ENCODE assay signal across 8 mouse cellular contexts in the genomic region with DNA sequence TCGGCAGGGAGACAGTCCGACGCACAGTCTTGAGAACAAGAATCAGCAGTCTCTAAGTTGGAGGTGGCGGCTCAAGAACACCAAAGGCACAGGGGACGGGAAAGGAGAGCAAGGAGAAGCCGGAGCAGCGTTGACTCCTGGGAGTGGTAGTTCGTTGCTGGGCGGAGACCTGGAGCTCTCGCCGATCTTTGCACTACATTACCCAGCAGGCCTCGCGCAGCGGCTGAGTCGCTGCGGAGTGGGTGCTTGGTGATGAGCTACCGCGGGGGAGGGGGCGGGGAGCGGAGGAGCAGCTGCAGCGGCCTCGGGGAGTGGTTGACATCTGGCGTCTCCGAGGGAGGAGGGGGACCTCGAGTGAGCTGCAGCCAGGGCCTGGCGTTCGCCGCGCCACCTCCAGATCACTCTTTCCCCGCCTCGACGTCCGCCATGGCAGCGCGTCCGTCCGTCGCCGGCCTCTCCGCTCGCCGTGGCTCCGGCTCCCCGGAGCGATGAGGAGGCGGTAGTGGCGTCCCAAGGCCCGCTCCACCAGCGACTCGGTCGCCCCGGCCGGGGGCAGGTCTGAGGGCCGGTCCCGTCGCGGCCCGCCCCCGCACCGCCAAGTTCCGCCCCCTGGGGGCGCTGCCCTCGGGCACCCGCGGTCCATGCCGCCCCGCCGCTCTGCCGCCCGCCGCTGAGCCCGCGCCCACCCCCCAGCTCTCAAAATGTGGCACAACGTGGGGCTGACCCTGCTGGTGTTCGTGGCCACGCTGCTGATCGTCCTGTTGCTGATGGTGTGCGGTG. TPM values are rescaled to one million over a fixed set of nuclear protein-coding genes. Genes with fewer than 3 reads are reported as not detected.
DNase-seq lines count a peak whose midpoint lies in the region; ATAC-seq and TF ChIP-seq lines count a peak whose summit lies in the region.

A gene (plus strand): TSS at position 307 of the 780 bp plus-strand sequence.

- TF ChIP-seq EP300 in heart, adult 2 months (IDR thresholded peaks at IDR 0.05; ENCODE audit: insufficient read depth, low read depth, low read length) = 0 out of 2 replicates have a peak, but pooled peaks have one; percentile 41

- no peaks in the 10 kb centered on the region for H3K4me1 ChIP-seq in embryonic facial prominence, embryonic 14.5 days (ENCODE audit: control insufficient read depth, insufficient read depth, low read length)
- H3K4me1 ChIP-seq in heart, adult 2 months (ENCODE audit: control insufficient read depth, insufficient read depth, low read length) = no peaks in the 10 kb centered on the region; the same call in 1 of the 2 replicates
- peaks cover 14% of the 10 kb centered on the region for H3K4me1 ChIP-seq in limb, embryonic 13.5 days
- H3K4me1 ChIP-seq in midbrain, embryonic 16.5 days (ENCODE audit: control insufficient read depth, insufficient read depth, low read length) = peaks cover 13% of the 10 kb centered on the region

- H3K27ac ChIP-seq in embryonic facial prominence, embryonic 14.5 days (replicated peaks; ENCODE audit: low read depth, low read length) = peak within 1 kb of the TSS; percentile 88
- peak within 1 kb of the TSS; percentile 96 for H3K27ac ChIP-seq in heart, adult 2 months
- peak within 1 kb of the TSS; percentile 86 for H3K27ac ChIP-seq in limb, embryonic 13.5 days
- peak within 1 kb of the TSS; percentile 92 for H3K27ac ChIP-seq in midbrain, embryonic 16.5 days (ENCODE audit: low read length)

- peak within 1 kb of the TSS; percentile 74 for H3K4me2 ChIP-seq in embryonic facial prominence, embryonic 14.5 days (ENCODE audit: low read depth, low read length)
- peak within 1 kb of the TSS; percentile 77 for H3K4me2 ChIP-seq in limb, embryonic 13.5 days (replicated peaks)
- peak within 1 kb of the TSS; percentile 63 for H3K4me2 ChIP-seq in midbrain, embryonic 16.5 days (ENCODE audit: low read length)

- 0% methylated on average over 18 of the region's 78 CpGs for WGBS in embryonic facial prominence, embryonic 14.5 days
- under 1% methylated on average over 75 of the region's 78 CpGs for WGBS in heart, adult 2 months
- WGBS in limb, embryonic 13.5 days = 0% methylated on average over 78 of the region's 78 CpGs
- 0% methylated on average over 56 of the region's 78 CpGs for WGBS in midbrain, embryonic 16.5 days

- peak; percentile 80 for TF ChIP-seq CTCF in heart, adult 2 months (IDR thresholded peaks at IDR 0.05)

- intact Hi-C loops in heart, adult 2 months (cut with DNase I) = loop anchor here (1.0 kb wide), 1 partner anchor 233 kb away; a partner anchor contains a TSS

- peak within 1 kb of the TSS; percentile 89 for H3K9ac ChIP-seq in embryonic facial prominence, embryonic 14.5 days (ENCODE audit: low read depth, low read length)
- peak within 1 kb of the TSS; percentile 98 for H3K9ac ChIP-seq in heart, adult 2 months (ENCODE audit: low read depth, low read length)
- H3K9ac ChIP-seq in limb, embryonic 13.5 days = peak within 1 kb of the TSS; percentile 85
- H3K9ac ChIP-seq in midbrain, embryonic 16.5 days (ENCODE audit: low read depth, low read length) = peak within 1 kb of the TSS; percentile 89

- peak; percentile 88 for TF ChIP-seq POLR2A in heart, adult 2 months (IDR thresholded peaks at IDR 0.05; ENCODE audit: insufficient read depth, low read depth, low read length)

- no peaks in the 10 kb centered on the region; the same call in 1 of the 2 replicates for H3K36me3 ChIP-seq in embryonic facial prominence, embryonic 14.5 days (ENCODE audit: control insufficient read depth, insufficient read depth, low read length)
- peaks cover under 1% of the 10 kb centered on the region; the same call in 1 of the 2 replicates for H3K36me3 ChIP-seq in heart, adult 2 months (ENCODE audit: control insufficient read depth, insufficient read depth, low read length)
- no peaks in the 10 kb centered on the region for H3K36me3 ChIP-seq in limb, embryonic 13.5 days
- H3K36me3 ChIP-seq in midbrain, embryonic 16.5 days (ENCODE audit: control insufficient read depth, insufficient read depth, low read length) = no peaks in the 10 kb centered on the region

- peak within 1 kb of the TSS; percentile 78 for H3K4me3 ChIP-seq in embryonic facial prominence, embryonic 14.5 days (ENCODE audit: low read depth, low read length)
- H3K4me3 ChIP-seq in heart, adult 2 months = peak within 1 kb of the TSS; percentile 79
- H3K4me3 ChIP-seq in limb, embryonic 13.5 days = peak within 1 kb of the TSS; percentile 79
- peak within 1 kb of the TSS; percentile 72 for H3K4me3 ChIP-seq in midbrain, embryonic 16.5 days (ENCODE audit: low read depth, low read length)

- peak; percentile 96 for DNase-seq in 3T3-L1 (ENCODE audit: low read depth, low spot score)
- DNase-seq in adrenal gland, postnatal 4 days (ENCODE audit: low spot score in 2 of 2) = peak; percentile 72 to 79
- peak; percentile 99 for DNase-seq in embryonic facial prominence, embryonic 14.5 days (ENCODE audit: low spot score)
- DNase-seq in heart, adult 2 months = peak; percentile 91 to 96
- DNase-seq in kidney, adult 8-10 months = peak; percentile 93 to 95
- peak; percentile 80 to 95 for DNase-seq in spleen, postnatal 10 days (ENCODE audit: low spot score in 2 of 2)

- H3K79me2 ChIP-seq in heart, adult 2 months (replicated peaks; ENCODE audit: control insufficient read depth, insufficient read depth, low read length) = no peaks in the 10 kb centered on the region

- peak; percentile 98 for ATAC-seq in embryonic facial prominence, embryonic 14.5 days (ENCODE audit: low read depth)
- peak; percentile 98 for ATAC-seq in limb, embryonic 13.5 days (ENCODE audit: low FRiP score, low read depth)
- peak; percentile 99 for ATAC-seq in midbrain, embryonic 16.5 days

- H3K27me3 ChIP-seq in embryonic facial prominence, embryonic 14.5 days (replicated peaks; ENCODE audit: control insufficient read depth, insufficient read depth, low read length) = no peaks in the 10 kb centered on the region
- H3K27me3 ChIP-seq in heart, adult 2 months (ENCODE audit: control insufficient read depth, insufficient read depth, low read length) = no peaks in the 10 kb centered on the region
- H3K27me3 ChIP-seq in limb, embryonic 13.5 days = no peaks in the 10 kb centered on the region
- no peaks in the 10 kb centered on the region for H3K27me3 ChIP-seq in midbrain, embryonic 16.5 days (ENCODE audit: control insufficient read depth, insufficient read depth, low read depth, low read length)

- H3K9me3 ChIP-seq in embryonic facial prominence, embryonic 14.5 days (ENCODE audit: control insufficient read depth, low read length) = no peaks in the 10 kb centered on the region
- H3K9me3 ChIP-seq in limb, embryonic 13.5 days = no peaks in the 10 kb centered on the region
- no peaks in the 10 kb centered on the region for H3K9me3 ChIP-seq in midbrain, embryonic 16.5 days (replicated peaks; ENCODE audit: control insufficient read depth, low read length, poor library complexity, severe bottlenecking)

RNA-seq across cellular contexts. Expression of the gene that starts here (rescaled TPM):
- 10 to 100 TPM; 15.5 to 16.4 TPM for total RNA-seq in adrenal gland, postnatal 4 days (2021)
- 16.2 and 19.8 TPM in 2 replicates for polyA plus RNA-seq in embryonic facial prominence, embryonic 14.5 days (2014; fragmentation: Nextera tagmentation; extraction: Ambion mirVana)
- 10 to 100 TPM; 23.0 to 27.6 TPM for total RNA-seq in heart, adult 2 months (2021)
- polyA plus RNA-seq in heart, adult 2 months (2012; rRNA removed) = 9.0 and 19.7 TPM in 2 replicates
- 14.7 and 15.4 TPM in 2 replicates for polyA plus RNA-seq in limb, embryonic 13.5 days (2015; fragmentation: Nextera tagmentation; extraction: Ambion mirVana)
- 25.9 and 27.2 TPM in 2 replicates for polyA plus RNA-seq in midbrain, embryonic 16.5 days (2015; fragmentation: Nextera tagmentation; extraction: Ambion mirVana)

Comparison
In these comparisons a context has a peak if more than half of its experiments do, and no peak if none do; other contexts are left out.
1. Peak in every context shown above with its lines: DNase-seq, ATAC-seq, H3K4me3 ChIP-seq and H3K27ac ChIP-seq.